Mouse (Mus musculus) midbrain, embryonic 10.5 days (tissue): ENCODE data around the gene Olfr52. TPM values are rescaled to one million over a fixed set of nuclear protein-coding genes. Genes with fewer than 3 reads are reported as not detected.
"Not testable (repeated sequence)": the region's sequence is repeated elsewhere in the genome, so short reads cannot be mapped to it uniquely, and the experiment has no call there.

Experiments
- DNase-seq: peaks from one replicate; pipeline ENCODE4 v3.0.0-alpha.2; 2017; ENCODE audit warnings: low spot score
- H3K27ac ChIP-seq: fragments of 300-500 bp; sonication (generic); replicated peaks from 2 replicates; pipeline ENCODE4 v1.5.1; 2016; ENCODE audit warnings: mild to moderate bottlenecking
- H3K27me3 ChIP-seq: fragments of 300-500 bp; sonication (generic); 2 replicates; pipeline ENCODE4 v1.6.1; 2016; ENCODE audit warnings: low read depth, mild to moderate bottlenecking; ENCODE audit not compliant: poor library complexity, severe bottlenecking
- H3K36me3 ChIP-seq: fragments of 300-500 bp; sonication (generic); 2 replicates; pipeline ENCODE4 v1.6.1; 2016; ENCODE audit warnings: mild to moderate bottlenecking, moderate library complexity
- H3K4me1 ChIP-seq: fragments of 300-500 bp; sonication (generic); 2 replicates; pipeline ENCODE4 v1.6.1; 2016
- H3K4me3 ChIP-seq: fragments of 300-500 bp; sonication (generic); 2 replicates; pipeline ENCODE4 v1.5.1; 2016; ENCODE audit warnings: mild to moderate bottlenecking, moderate library complexity
- H3K9me3 ChIP-seq: fragments of 300-500 bp; sonication (generic); replicated peaks from 2 replicates; pipeline ENCODE4 v1.6.1; 2016; ENCODE audit warnings: mild to moderate bottlenecking
- WGBS: fragments of 180-500 bp; shearing (Covaris S2); methylation state at CpG from one replicate; pipeline ENCODE4 v1.1.7; 2016; 5-methylcytosine and 5-hydroxymethylcytosine counted together
- polyA plus RNA-seq: library from polyadenylated mRNA; unstranded; fragments of >200 nt; fragmentation: Nextera tagmentation; extraction: Ambion mirVana; gene quantifications from 2 replicates; pipeline ENCODE4 v1.2.1, GENCODE M21; 2016

Olfr52 gene
- polyA plus RNA-seq: not detected in 2 replicates

DNA sequence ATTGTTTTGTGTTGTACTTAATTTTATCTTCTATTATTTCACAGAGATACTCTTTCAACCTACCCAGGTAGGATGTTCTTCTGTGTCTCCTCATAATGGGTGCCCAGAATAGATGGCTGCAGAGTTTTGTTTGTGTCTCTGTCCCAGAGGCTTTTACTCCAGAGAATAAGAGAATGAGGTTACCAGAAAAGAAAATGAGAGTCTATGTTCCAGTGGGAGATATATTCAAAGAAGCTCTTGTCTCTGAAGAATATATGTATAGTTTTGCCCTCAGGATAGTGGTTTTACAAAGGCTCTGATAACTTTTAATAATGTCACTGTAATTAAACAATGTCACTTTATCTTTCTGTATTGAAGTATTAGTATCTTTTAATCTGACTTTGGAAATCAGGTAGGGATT is at the start of gene Olfr52:
Gene Olfr52, minus strand, starts transcription at position 101 of the 400 bp plus-strand sequence.
- Histone ChIP-seq H3K36me3 (no peaks in the 10 kb centered on the region), H3K27me3 (no peaks in the 10 kb centered on the region), H3K4me3 (no peak within 1 kb of the TSS), H3K27ac (no peak within 1 kb of the TSS), H3K9me3 (no peaks in the 10 kb centered on the region), H3K4me1 (no peaks in the 10 kb centered on the region)
- DNase-seq: no peak

DNA sequence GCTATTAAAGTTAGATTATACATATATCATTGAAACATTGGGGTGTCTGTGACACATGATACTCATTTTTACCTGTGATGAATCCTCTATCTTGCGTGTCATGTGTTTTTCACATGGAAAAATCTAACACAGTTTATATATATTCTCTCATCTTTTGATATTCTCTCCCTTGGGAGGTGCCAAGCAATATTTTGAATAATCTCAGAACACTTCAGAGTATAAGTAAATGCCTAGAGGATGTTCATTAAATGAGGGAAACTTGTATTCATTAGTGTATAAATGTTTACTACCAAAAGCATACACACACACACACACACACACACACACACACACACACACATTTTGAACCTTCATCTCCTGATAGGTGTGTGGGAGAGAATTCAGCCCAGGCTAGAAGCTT is 45.8 kb upstream of the Olfr52 start, which contains the start of gene Olfr1047:
Gene Olfr1047, minus strand, starts transcription at position 101 of the 400 bp plus-strand sequence.
- Histone ChIP-seq H3K27ac (no peak within 1 kb of the TSS), H3K36me3 (no peaks in the 10 kb centered on the region), H3K27me3 (no peaks in the 10 kb centered on the region), H3K4me1 (no peaks in the 10 kb centered on the region), H3K4me3 (no peak within 1 kb of the TSS), H3K9me3 (no peaks in the 10 kb centered on the region)
- DNase-seq: no peak
- WGBS: 96% methylated on average over 1 of the region's 1 CpGs

DNA sequence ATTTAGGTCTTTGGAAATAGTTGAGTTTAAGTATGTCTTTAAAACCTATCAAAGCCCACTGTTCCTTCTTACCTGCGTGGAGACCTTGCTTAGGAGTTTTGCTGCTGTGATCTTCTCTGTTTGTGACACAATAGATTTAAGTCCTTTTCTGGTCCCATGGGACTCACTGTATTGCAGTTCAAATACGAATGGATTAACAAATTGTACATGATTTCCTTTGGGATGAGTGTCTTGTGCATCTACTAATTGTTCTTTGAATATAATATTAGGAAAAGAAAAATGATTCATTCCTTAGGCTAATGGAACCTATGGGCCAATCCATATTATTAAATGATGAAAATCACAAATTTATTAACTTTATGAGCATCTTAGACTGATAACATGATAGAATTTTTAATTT is 33.7 kb upstream of the Olfr52 start, which contains the start of gene Olfr1046:
Gene Olfr1046, minus strand, starts transcription at position 101 of the 400 bp plus-strand sequence.
- Histone ChIP-seq H3K4me1 (no peaks in the 10 kb centered on the region), H3K36me3 (no peaks in the 10 kb centered on the region), H3K27me3 (no peaks in the 10 kb centered on the region), H3K27ac (no peak within 1 kb of the TSS), H3K9me3 (no peaks in the 10 kb centered on the region), H3K4me3 (no peak within 1 kb of the TSS)
- DNase-seq: no peak
- 73% methylated on average over 2 of the region's 2 CpGs for WGBS

DNA sequence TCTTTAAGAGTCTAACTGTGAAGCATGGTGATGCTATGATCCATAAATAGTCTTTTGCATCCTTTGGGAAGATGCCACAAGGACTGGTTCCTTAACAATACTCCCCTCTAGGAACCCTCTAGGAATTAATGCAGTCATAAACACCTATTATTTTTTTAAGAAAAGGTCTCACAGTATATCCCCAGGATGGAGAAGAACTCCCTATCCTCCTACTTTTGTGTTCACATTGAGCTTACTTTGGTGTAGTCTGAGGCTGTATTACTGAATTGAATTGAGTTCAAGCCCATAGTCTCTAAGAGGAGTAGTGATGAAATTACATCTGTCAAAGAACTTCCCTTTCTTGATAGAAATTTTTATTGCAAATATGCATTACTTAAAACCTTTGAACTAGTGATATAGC is 17.4 kb upstream of the Olfr52 start, which contains the start of gene Olfr1045:
Gene Olfr1045, minus strand, starts transcription at position 101 of the 400 bp plus-strand sequence.
- Histone ChIP-seq H3K4me3 (no peak within 1 kb of the TSS), H3K4me1 (no peaks in the 10 kb centered on the region), H3K27ac (no peak within 1 kb of the TSS), H3K36me3 (no peaks in the 10 kb centered on the region), H3K9me3 (no peaks in the 10 kb centered on the region), H3K27me3 (no peaks in the 10 kb centered on the region)
- no peak for DNase-seq

DNA sequence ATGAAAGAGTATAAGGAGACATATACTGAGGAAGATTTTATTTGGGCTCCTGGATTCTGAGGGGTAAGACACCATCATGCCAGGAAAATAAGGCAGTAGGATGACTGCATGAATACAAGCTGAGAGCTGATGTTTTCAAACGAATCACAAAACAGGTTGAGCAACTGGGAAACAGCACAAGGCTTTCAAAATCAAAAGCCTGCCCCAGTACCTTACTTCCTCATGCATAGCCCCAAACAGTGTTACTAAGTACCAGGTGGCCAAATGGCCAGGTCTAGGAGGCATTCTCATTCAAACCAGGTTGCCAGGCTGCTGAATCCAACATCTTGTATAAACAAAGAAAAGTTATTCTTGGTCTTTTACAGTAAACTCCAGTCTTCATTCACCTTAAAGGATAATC is 10.4 kb upstream of the Olfr52 start:
- Histone ChIP-seq H3K27me3 (no peaks in the 10 kb centered on the region), H3K4me1 (no peaks in the 10 kb centered on the region), H3K9me3 (no peaks in the 10 kb centered on the region), H3K4me3 (no peak overlapping the region), H3K36me3 (no peaks in the 10 kb centered on the region), H3K27ac (no peak overlapping the region)
- 63% methylated on average over 1 of the region's 1 CpGs for WGBS
- DNase-seq: no peak

DNA sequence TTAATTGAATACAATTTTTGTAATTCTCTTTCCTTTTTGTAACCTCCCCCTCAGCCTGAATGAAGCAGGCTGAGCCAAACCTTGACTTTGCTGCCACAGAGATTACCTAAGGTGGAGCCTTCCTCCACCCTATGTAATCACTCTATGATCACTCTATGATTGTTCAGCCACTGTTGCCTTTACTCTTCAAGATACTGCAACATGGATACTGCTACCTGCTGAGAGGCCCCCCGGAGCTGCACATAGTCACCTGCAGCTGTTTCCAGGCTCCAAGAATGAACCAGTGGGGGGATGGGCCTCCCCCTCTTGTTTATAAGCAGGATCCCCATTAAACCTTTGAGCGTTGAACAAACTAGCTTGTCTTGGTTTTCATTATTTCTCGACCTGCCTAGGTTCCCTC is 5.5 kb downstream of the Olfr52 start:
- Histone ChIP-seq H3K36me3 (no peaks in the 10 kb centered on the region), H3K27me3 (no peaks in the 10 kb centered on the region), H3K27ac (no peak overlapping the region), H3K9me3 (no peaks in the 10 kb centered on the region), H3K4me1 (no peaks in the 10 kb centered on the region), H3K4me3 (no peak overlapping the region)
- 77% methylated on average over 3 of the region's 3 CpGs for WGBS
- DNase-seq: no peak

DNA sequence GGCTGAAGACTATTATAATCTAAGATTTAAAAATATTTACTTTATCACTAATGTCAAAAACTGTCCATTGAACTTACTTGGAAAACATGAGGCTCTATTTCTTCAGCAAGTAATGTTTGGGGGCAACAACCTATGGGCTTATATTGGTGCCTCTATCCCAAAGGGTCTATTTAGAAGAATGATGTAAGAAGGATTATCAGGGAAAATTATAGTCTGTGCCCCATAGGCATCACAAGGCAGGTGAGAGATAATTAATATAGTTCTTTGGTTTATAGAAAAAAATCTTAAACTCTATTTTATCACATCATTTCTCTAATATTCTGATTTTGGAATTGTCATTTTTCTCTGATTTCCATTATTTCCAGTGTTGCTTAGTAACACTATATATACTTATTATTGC is 7.8 kb downstream of the Olfr52 start, which contains the start of gene Olfr1044:
Gene Olfr1044, minus strand, starts transcription at position 101 of the 400 bp plus-strand sequence.
- DNase-seq: no peak
- H3K9me3 ChIP-seq: no peaks in the 10 kb centered on the region
- H3K4me3 ChIP-seq: no peak within 1 kb of the TSS
- H3K36me3 ChIP-seq: no peaks in the 10 kb centered on the region
- no peaks in the 10 kb centered on the region for H3K4me1 ChIP-seq
- no peak within 1 kb of the TSS for H3K27ac ChIP-seq
- H3K27me3 ChIP-seq: no peaks in the 10 kb centered on the region

DNA sequence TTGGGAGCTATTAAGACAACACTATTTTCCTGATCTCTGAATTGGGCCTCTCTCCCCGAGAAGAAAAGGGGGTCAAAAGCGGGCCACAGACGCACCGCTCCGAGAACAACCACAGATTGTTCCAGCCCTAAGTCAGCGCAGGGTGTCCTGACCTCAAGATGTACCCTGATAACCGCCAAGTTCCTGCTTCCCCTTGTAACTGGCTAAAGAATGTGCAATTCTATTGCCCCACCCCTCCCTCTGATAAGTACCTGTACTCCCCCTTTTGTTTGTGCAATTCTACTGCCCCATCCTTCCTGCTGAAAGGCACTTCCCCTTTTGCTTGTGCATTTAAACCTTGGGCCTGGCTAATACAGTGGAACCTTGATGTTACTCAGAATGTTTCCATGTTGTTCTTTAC is 10.1 kb downstream of the Olfr52 start:
- not testable (repeated sequence) for H3K4me3 ChIP-seq, H3K27me3 ChIP-seq, H3K27ac ChIP-seq, H3K9me3 ChIP-seq, H3K36me3 ChIP-seq, DNase-seq, H3K4me1 ChIP-seq
- 89% methylated on average over 7 of the region's 7 CpGs for WGBS

DNA sequence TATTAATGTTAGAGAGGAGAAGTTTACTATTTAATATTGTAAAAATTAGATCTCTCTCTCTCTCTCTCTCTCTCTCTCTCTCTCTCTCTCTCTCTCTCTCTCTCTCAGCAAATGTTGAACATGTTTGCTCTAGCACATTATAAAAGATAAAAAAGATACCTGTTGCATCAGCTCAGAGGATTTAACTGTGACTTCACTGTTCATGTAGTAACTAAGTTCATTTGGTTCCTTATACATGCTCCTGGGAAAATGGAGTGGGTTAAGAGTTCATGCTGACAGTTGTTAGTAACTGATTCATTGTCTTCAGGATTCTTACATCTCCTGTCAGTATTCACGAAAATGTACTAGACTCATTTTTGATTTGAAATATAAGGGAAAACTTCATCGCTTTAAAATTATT is 18.1 kb downstream of the Olfr52 start, which contains the start of gene Olfr1043:
Gene Olfr1043, minus strand, starts transcription at position 101 of the 400 bp plus-strand sequence.
- no peaks in the 10 kb centered on the region for H3K36me3 ChIP-seq
- no peak for DNase-seq
- H3K27me3 ChIP-seq: no peaks in the 10 kb centered on the region
- H3K4me3 ChIP-seq: no peak within 1 kb of the TSS
- no peaks in the 10 kb centered on the region for H3K4me1 ChIP-seq
- WGBS: 88% methylated on average over 2 of the region's 2 CpGs
- no peak within 1 kb of the TSS for H3K27ac ChIP-seq
- H3K9me3 ChIP-seq: no peaks in the 10 kb centered on the region

DNA sequence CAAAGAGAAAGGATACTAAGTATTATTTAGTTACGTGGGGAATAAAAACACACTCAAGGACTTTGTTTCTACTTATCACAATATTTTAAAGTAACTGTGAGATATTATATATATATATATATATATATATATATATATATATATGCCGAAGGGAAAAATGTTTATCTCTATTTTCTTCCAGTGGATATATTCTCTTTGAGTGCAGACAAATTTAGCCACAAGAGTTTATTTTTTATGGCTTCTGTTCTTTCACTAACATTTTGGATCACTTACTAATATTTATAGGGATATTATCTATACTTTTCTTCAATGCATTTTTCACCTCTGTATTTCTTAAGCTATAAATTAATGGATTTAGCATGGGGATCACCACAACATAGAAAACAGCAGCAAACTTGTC is 23.7 kb downstream of the Olfr52 start, which contains the start of gene Olfr1042:
Gene Olfr1042, minus strand, starts transcription at position 101 of the 400 bp plus-strand sequence.
- no peaks in the 10 kb centered on the region for H3K9me3 ChIP-seq
- no peaks in the 10 kb centered on the region for H3K27me3 ChIP-seq
- 94% methylated on average over 2 of the region's 2 CpGs for WGBS
- no peak within 1 kb of the TSS for H3K4me3 ChIP-seq
- H3K36me3 ChIP-seq: no peaks in the 10 kb centered on the region
- H3K27ac ChIP-seq: no peak within 1 kb of the TSS
- DNase-seq: no peak
- H3K4me1 ChIP-seq: no peaks in the 10 kb centered on the region

DNA sequence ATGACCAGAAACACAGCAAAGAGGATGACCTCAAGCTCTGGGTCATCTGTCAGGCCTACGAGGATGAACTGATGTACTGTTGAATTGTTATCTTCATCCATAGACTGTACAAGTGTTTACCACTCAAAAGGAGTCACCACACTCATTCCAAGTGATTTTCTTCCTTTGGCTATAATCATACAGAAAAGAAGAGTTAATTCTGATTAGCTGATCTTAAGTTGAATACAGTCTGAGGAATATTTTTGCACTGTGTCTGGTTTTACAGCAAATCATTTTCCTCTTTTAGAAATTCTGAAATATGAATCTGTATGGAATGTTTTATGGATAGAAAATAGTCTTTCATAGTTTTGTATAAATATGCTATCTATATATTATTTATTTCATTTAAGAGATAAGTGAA is 38.9 kb downstream of the Olfr52 start, which contains the start of gene Olfr1040:
Gene Olfr1040, minus strand, starts transcription at position 101 of the 400 bp plus-strand sequence.
- Histone ChIP-seq H3K27ac (no peak within 1 kb of the TSS), H3K36me3 (no peaks in the 10 kb centered on the region), H3K4me1 (no peaks in the 10 kb centered on the region), H3K4me3 (no peak within 1 kb of the TSS), H3K9me3 (no peaks in the 10 kb centered on the region), H3K27me3 (no peaks in the 10 kb centered on the region)
- 96% methylated on average over 1 of the region's 1 CpGs for WGBS
- DNase-seq: no peak

DNA sequence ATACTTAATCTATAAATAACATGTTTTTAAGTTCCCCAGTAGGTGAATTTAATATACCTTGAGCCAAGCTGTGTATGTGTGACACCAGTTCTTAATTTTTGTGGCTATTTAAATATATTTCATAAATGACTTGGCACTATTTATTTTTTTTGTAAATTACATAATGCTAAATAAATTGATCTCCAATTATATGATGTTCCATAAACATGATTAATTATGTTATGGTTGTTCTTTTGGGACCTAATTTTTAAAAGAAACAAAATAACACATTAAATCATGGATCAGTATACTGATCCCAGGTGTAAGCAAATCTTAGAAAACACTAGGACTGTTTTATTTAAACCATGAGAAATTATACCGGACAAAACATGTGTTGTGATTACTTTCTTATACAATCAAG is 49.7 kb downstream of the Olfr52 start, which contains the start of gene Olfr1039:
Gene Olfr1039, minus strand, starts transcription at position 101 of the 400 bp plus-strand sequence.
- WGBS: 93% methylated on average over 1 of the region's 1 CpGs
- Histone ChIP-seq H3K27ac (no peak within 1 kb of the TSS), H3K9me3 (no peaks in the 10 kb centered on the region), H3K36me3 (no peaks in the 10 kb centered on the region), H3K4me1 (no peaks in the 10 kb centered on the region), H3K27me3 (no peaks in the 10 kb centered on the region), H3K4me3 (no peak within 1 kb of the TSS)
- no peak for DNase-seq
